Mouse (Mus musculus): Measurements from ENCODE around the gene Zfp513. TPM values are rescaled to one million over a fixed set of nuclear protein-coding genes. Genes with fewer than 3 reads are reported as not detected.

Gene Zfp513
- polyA plus RNA-seq, 1 experiment from 2014 or later = 5.5 TPM

- WGBS = 13% methylated on average over 42 of the region's 42 CpGs
- Histone ChIP-seq H3K4me3 (ENCODE audit: low read depth, low read length) (peak overlapping the region; percentile 90), H3K27ac (replicated peaks; ENCODE audit: low read depth, low read length) (no peak overlapping the region; the same call in 1 of the 2 replicates), H3K9ac (ENCODE audit: low read length) (peak overlapping the region; percentile 67), H3K4me2 (ENCODE audit: low read depth, severe bottlenecking) (peak overlapping the region; percentile 51), H3K4me1 (ENCODE audit: control insufficient read depth, insufficient read depth, low read length) (peaks cover 14% of the 10 kb centered on the region), H3K9me3 (ENCODE audit: control insufficient read depth, low read length) (no peaks in the 10 kb centered on the region; the same call in 1 of the 2 replicates), H3K27me3 (ENCODE audit: control insufficient read depth, insufficient read depth, low read length) (no peaks in the 10 kb centered on the region), H3K36me3 (ENCODE audit: control insufficient read depth, insufficient read depth, low read length) (peaks cover 33% of the 10 kb centered on the region)
- ATAC-seq (ENCODE audit: insufficient number of reproducible peaks, low FRiP score, low TSS enrichment, low read depth) = peak; percentile 61
- DNase-seq (ENCODE audit: low spot score) = no peak
These were observed 9.8 kb downstream of the Zfp513 start for GRCm38 (mm10) chr5:31192045-31192938.

- Histone ChIP-seq H3K4me2 (ENCODE audit: low read depth, severe bottlenecking) (no peak overlapping the region), H3K4me1 (ENCODE audit: control insufficient read depth, insufficient read depth, low read length) (peaks cover 14% of the 10 kb centered on the region), H3K27ac (replicated peaks; ENCODE audit: low read depth, low read length) (no peak overlapping the region), H3K36me3 (ENCODE audit: control insufficient read depth, insufficient read depth, low read length) (peaks cover 21% of the 10 kb centered on the region), H3K9ac (ENCODE audit: low read length) (no peak overlapping the region), H3K4me3 (ENCODE audit: low read depth, low read length) (no peak overlapping the region), H3K27me3 (ENCODE audit: control insufficient read depth, insufficient read depth, low read length) (no peaks in the 10 kb centered on the region), H3K9me3 (ENCODE audit: control insufficient read depth, low read length) (no peaks in the 10 kb centered on the region)
- no peak for DNase-seq (ENCODE audit: low spot score)
- WGBS = 88% methylated on average over 9 of the region's 9 CpGs
- no peak for ATAC-seq (ENCODE audit: insufficient number of reproducible peaks, low FRiP score, low TSS enrichment, low read depth)
These were observed 11.9 kb downstream of the Zfp513 start for GRCm38 (mm10) chr5:31190201-31190600.

- ATAC-seq (ENCODE audit: insufficient number of reproducible peaks, low FRiP score, low TSS enrichment, low read depth) (no peak), DNase-seq (ENCODE audit: low spot score) (no peak)
- Histone ChIP-seq H3K4me1 (ENCODE audit: control insufficient read depth, insufficient read depth, low read length) (peaks cover 8% of the 10 kb centered on the region; the same call in 1 of the 2 replicates), H3K36me3 (ENCODE audit: control insufficient read depth, insufficient read depth, low read length) (peaks cover 20% of the 10 kb centered on the region), H3K9me3 (ENCODE audit: control insufficient read depth, low read length) (no peaks in the 10 kb centered on the region), H3K9ac (ENCODE audit: low read length) (no peak overlapping the region), H3K4me3 (ENCODE audit: low read depth, low read length) (no peak overlapping the region), H3K27me3 (ENCODE audit: control insufficient read depth, insufficient read depth, low read length) (no peaks in the 10 kb centered on the region), H3K4me2 (ENCODE audit: low read depth, severe bottlenecking) (no peak overlapping the region), H3K27ac (replicated peaks; ENCODE audit: low read depth, low read length) (no peak overlapping the region)
- 80% methylated on average over 4 of the region's 4 CpGs for WGBS
These were observed 13.8 kb downstream of the Zfp513 start for GRCm38 (mm10) chr5:31188223-31188840.

GRCm38 (mm10) chr5:31183678-31184077 is 18.4 kb downstream of the Zfp513 start:
- H3K9me3 ChIP-seq (ENCODE audit: control insufficient read depth, low read length) = no peaks in the 10 kb centered on the region
- H3K27ac ChIP-seq (replicated peaks; ENCODE audit: low read depth, low read length) = no peak overlapping the region
- no peak for DNase-seq (ENCODE audit: low spot score)
- H3K4me1 ChIP-seq (ENCODE audit: control insufficient read depth, insufficient read depth, low read length) = no peaks in the 10 kb centered on the region
- no peak overlapping the region for H3K4me2 ChIP-seq (ENCODE audit: low read depth, severe bottlenecking)
- no peaks in the 10 kb centered on the region for H3K27me3 ChIP-seq (ENCODE audit: control insufficient read depth, insufficient read depth, low read length)
- H3K9ac ChIP-seq (ENCODE audit: low read length) = no peak overlapping the region
- WGBS = 62% methylated on average over 4 of the region's 4 CpGs
- no peak overlapping the region for H3K4me3 ChIP-seq (ENCODE audit: low read depth, low read length)
- H3K36me3 ChIP-seq (ENCODE audit: control insufficient read depth, insufficient read depth, low read length) = peaks cover 8% of the 10 kb centered on the region
- ATAC-seq (ENCODE audit: insufficient number of reproducible peaks, low FRiP score, low TSS enrichment, low read depth) = no peak

GRCm38 (mm10) chr5:31181183-31181770 is 20.8 kb downstream of the Zfp513 start:
- Histone ChIP-seq H3K4me2 (ENCODE audit: low read depth, severe bottlenecking) (no peak overlapping the region), H3K27me3 (ENCODE audit: control insufficient read depth, insufficient read depth, low read length) (no peaks in the 10 kb centered on the region), H3K27ac (replicated peaks; ENCODE audit: low read depth, low read length) (no peak overlapping the region), H3K9me3 (ENCODE audit: control insufficient read depth, low read length) (no peaks in the 10 kb centered on the region), H3K4me1 (ENCODE audit: control insufficient read depth, insufficient read depth, low read length) (no peaks in the 10 kb centered on the region), H3K9ac (ENCODE audit: low read length) (no peak overlapping the region), H3K36me3 (ENCODE audit: control insufficient read depth, insufficient read depth, low read length) (no peaks in the 10 kb centered on the region), H3K4me3 (ENCODE audit: low read depth, low read length) (no peak overlapping the region; the same call in 1 of the 2 replicates)
- ATAC-seq (ENCODE audit: insufficient number of reproducible peaks, low FRiP score, low TSS enrichment, low read depth) (no peak), DNase-seq (ENCODE audit: low spot score) (no peak)
- WGBS = 93% methylated on average over 9 of the region's 9 CpGs

GRCm38 (mm10) chr5:31179766-31180630 is 22.1 kb downstream of the Zfp513 start, which contains the start of the genes Gm29609 and Gtf3c2:
Gm29609 (minus strand) TSS chr5:31179911.
Gtf3c2 (minus strand) TSS chr5:31180144.
- no peaks in the 10 kb centered on the region for H3K27me3 ChIP-seq (ENCODE audit: control insufficient read depth, insufficient read depth, low read length)
- ATAC-seq (ENCODE audit: insufficient number of reproducible peaks, low FRiP score, low TSS enrichment, low read depth) (peak; percentile 94), DNase-seq (ENCODE audit: low spot score) (peak; percentile 95)
- H3K9ac ChIP-seq (ENCODE audit: low read length) = peak within 1 kb of the TSS; percentile 75
- no peaks in the 10 kb centered on the region for H3K9me3 ChIP-seq (ENCODE audit: control insufficient read depth, low read length)
- peak within 1 kb of the TSS; percentile 96 for H3K27ac ChIP-seq (replicated peaks; ENCODE audit: low read depth, low read length)
- peak within 1 kb of the TSS; percentile 94 for H3K4me3 ChIP-seq (ENCODE audit: low read depth, low read length)
- H3K4me1 ChIP-seq (ENCODE audit: control insufficient read depth, insufficient read depth, low read length) = no peaks in the 10 kb centered on the region
- peak within 1 kb of the TSS; percentile 69 for H3K4me2 ChIP-seq (ENCODE audit: low read depth, severe bottlenecking)
- under 1% methylated on average over 59 of the region's 59 CpGs for WGBS
- H3K36me3 ChIP-seq (ENCODE audit: control insufficient read depth, insufficient read depth, low read length) = no peaks in the 10 kb centered on the region

GRCm38 (mm10) chr5:31179301-31179765 is 22.8 kb downstream of the Zfp513 start:
- under 1% methylated on average over 25 of the region's 25 CpGs for WGBS
- no peak for DNase-seq (ENCODE audit: low spot score)
- peak; percentile 70; the same call in 1 of the 2 replicates for ATAC-seq (ENCODE audit: insufficient number of reproducible peaks, low FRiP score, low TSS enrichment, low read depth)

More at GRCm38 (mm10) chr5:31179301-31179765, 22.8 kb downstream of the Zfp513 start:
- Histone ChIP-seq H3K27me3 (ENCODE audit: control insufficient read depth, insufficient read depth, low read length) (no peaks in the 10 kb centered on the region), H3K9me3 (ENCODE audit: control insufficient read depth, low read length) (no peaks in the 10 kb centered on the region), H3K4me2 (ENCODE audit: low read depth, severe bottlenecking) (peak overlapping the region; percentile 66), H3K4me1 (ENCODE audit: control insufficient read depth, insufficient read depth, low read length) (no peaks in the 10 kb centered on the region), H3K9ac (ENCODE audit: low read length) (peak overlapping the region; percentile 75), H3K27ac (replicated peaks; ENCODE audit: low read depth, low read length) (peak overlapping the region; percentile 96), H3K4me3 (ENCODE audit: low read depth, low read length) (peak overlapping the region; percentile 94), H3K36me3 (ENCODE audit: control insufficient read depth, insufficient read depth, low read length) (no peaks in the 10 kb centered on the region; the same call in 1 of the 2 replicates)

Measured in limb, embryonic 11.5 days (tissue).